Mouse (Mus musculus) liver, embryonic 11.5 days (tissue): ENCODE measurements around the gene Strn3. TPM values are rescaled to one million over a fixed set of nuclear protein-coding genes. Genes with fewer than 3 reads are reported as not detected.
"Not testable (repeated sequence)": the region's sequence is repeated elsewhere in the genome, so short reads cannot be mapped to it uniquely, and the experiment has no call there.

Source experiments
- ATAC-seq: fragments of 200-750 bp; cut with Nextera tagmentation; replicated peaks from 2 replicates; pipeline ENCODE4 v1.8.0; 2017; ENCODE audit warnings: moderate number of reproducible peaks, mild to moderate bottlenecking, moderate TSS enrichment, moderate library complexity; ENCODE audit not compliant: low FRiP score
- DNase-seq: peaks from one replicate; pipeline ENCODE4 v3.0.0-alpha.2; 2017; ENCODE audit warnings: low spot score
- H3K27ac ChIP-seq: fragments of 300-500 bp; sonication (generic); 2 replicates; pipeline ENCODE4 v1.5.1; 2014; ENCODE audit warnings: mild to moderate bottlenecking, low read depth, low read length, control low read depth
- H3K27me3 ChIP-seq: fragments of 300-500 bp; sonication (generic); replicated peaks from 2 replicates; pipeline ENCODE4 v1.6.1; 2014; ENCODE audit warnings: low read length, mixed read lengths; ENCODE audit not compliant: control insufficient read depth, insufficient read depth
- H3K36me3 ChIP-seq: fragments of 300-500 bp; sonication (generic); 2 replicates; pipeline ENCODE4 v1.6.1; 2014; ENCODE audit warnings: mild to moderate bottlenecking, low read length, moderate library complexity, mixed read lengths; ENCODE audit not compliant: control insufficient read depth, insufficient read depth
- H3K4me1 ChIP-seq: fragments of 300-500 bp; sonication (generic); replicated peaks from 2 replicates; pipeline ENCODE4 v1.6.1; 2014; ENCODE audit warnings: low read length, mixed read lengths; ENCODE audit not compliant: control insufficient read depth, insufficient read depth
- H3K4me2 ChIP-seq: fragments of 300-500 bp; sonication (generic); 2 replicates; pipeline ENCODE4 v1.6.1; 2014; ENCODE audit warnings: mild to moderate bottlenecking, control low read depth, moderate library complexity
- H3K4me3 ChIP-seq: fragments of 300-500 bp; sonication (generic); 2 replicates; pipeline ENCODE4 v1.5.1; 2014; ENCODE audit warnings: low read depth, low read length, control low read depth
- H3K9ac ChIP-seq: fragments of 300-500 bp; sonication (generic); 2 replicates; pipeline ENCODE4 v1.6.1; 2014; ENCODE audit warnings: low read depth, low read length, control low read depth
- H3K9me3 ChIP-seq: fragments of 300-500 bp; sonication (generic); 2 replicates; pipeline ENCODE4 v1.6.1; 2016; ENCODE audit warnings: low read length, inconsistent platforms, mixed read lengths; ENCODE audit not compliant: control insufficient read depth
- WGBS: fragments of 180-500 bp; shearing (Covaris S2); extraction: QIAGEN DNeasy Blood & Tissue Kit; methylation state at CpG from one replicate; pipeline ENCODE4 v1.1.7; 2014; 5-methylcytosine and 5-hydroxymethylcytosine counted together
- polyA plus RNA-seq: library from polyadenylated mRNA; unstranded; fragments of >200 nt; fragmentation: Nextera tagmentation; extraction: Ambion mirVana; gene quantifications from 2 replicates; pipeline ENCODE4 v1.2.1, GENCODE M21; 2014

Gene Strn3
- polyA plus RNA-seq, 1 experiment from 2014 or later: 30.3 TPM

- no peaks in the 10 kb centered on the region for H3K9me3 ChIP-seq
- DNase-seq (no peak), ATAC-seq (0 out of 2 replicates have a peak, but pooled peaks have one; percentile 23)
- H3K4me3 ChIP-seq: peak overlapping the region; percentile 62
- H3K36me3 ChIP-seq: no peaks in the 10 kb centered on the region
- WGBS: under 1% methylated on average over 21 of the region's 21 CpGs
- H3K9ac ChIP-seq: no peak overlapping the region
- H3K4me1 ChIP-seq: peaks cover 12% of the 10 kb centered on the region
- H3K27ac ChIP-seq: no peak overlapping the region
- peak overlapping the region; percentile 96 for H3K4me2 ChIP-seq
- H3K27me3 ChIP-seq: peaks cover 56% of the 10 kb centered on the region
These were observed 98.8 kb downstream of the Strn3 start for GRCm38 (mm10) chr12:51592888-51593228.

- Histone ChIP-seq H3K9ac (no peak overlapping the region), H3K36me3 (no peaks in the 10 kb centered on the region), H3K4me2 (no peak overlapping the region), H3K9me3 (no peaks in the 10 kb centered on the region), H3K27ac (no peak overlapping the region), H3K4me1 (peaks cover 12% of the 10 kb centered on the region), H3K27me3 (peaks cover 56% of the 10 kb centered on the region), H3K4me3 (no peak overlapping the region)
- ATAC-seq: no peak
- no peak for DNase-seq
- 65% methylated on average over 8 of the region's 8 CpGs for WGBS
These were observed 99.8 kb downstream of the Strn3 start for GRCm38 (mm10) chr12:51591921-51592320.

- no peak overlapping the region for H3K4me2 ChIP-seq
- 66% methylated on average over 5 of the region's 5 CpGs for WGBS
- no peak overlapping the region for H3K9ac ChIP-seq
- DNase-seq (no peak), ATAC-seq (no peak)
- no peak overlapping the region for H3K27ac ChIP-seq
- H3K27me3 ChIP-seq: peaks cover 33% of the 10 kb centered on the region
- no peak overlapping the region for H3K4me3 ChIP-seq
- H3K36me3 ChIP-seq: no peaks in the 10 kb centered on the region
- H3K4me1 ChIP-seq: peaks cover 12% of the 10 kb centered on the region
- H3K9me3 ChIP-seq: no peaks in the 10 kb centered on the region
These were observed 102.4 kb downstream of the Strn3 start for GRCm38 (mm10) chr12:51589263-51589662.

GRCm38 (mm10) chr12:51577816-51578215, 113.9 kb downstream of the Strn3 start:
- not testable (repeated sequence) for H3K9me3 ChIP-seq, ATAC-seq, H3K9ac ChIP-seq, DNase-seq, H3K4me3 ChIP-seq, H3K4me1 ChIP-seq, H3K27me3 ChIP-seq, H3K27ac ChIP-seq, H3K4me2 ChIP-seq, H3K36me3 ChIP-seq
- WGBS: 88% methylated on average over 2 of the region's 2 CpGs

GRCm38 (mm10) chr12:51572651-51573050, 119.0 kb downstream of the Strn3 start:
- WGBS: 67% methylated on average over 4 of the region's 4 CpGs
- Histone ChIP-seq H3K27me3 (no peaks in the 10 kb centered on the region), H3K4me1 (no peaks in the 10 kb centered on the region), H3K27ac (no peak overlapping the region), H3K36me3 (no peaks in the 10 kb centered on the region), H3K4me3 (no peak overlapping the region), H3K4me2 (no peak overlapping the region), H3K9me3 (no peaks in the 10 kb centered on the region), H3K9ac (no peak overlapping the region)
- ATAC-seq (no peak), DNase-seq (no peak)

- no peak overlapping the region for H3K4me2 ChIP-seq
- DNase-seq: no peak
- no peak overlapping the region for H3K9ac ChIP-seq
- WGBS: 60% methylated on average over 7 of the region's 7 CpGs
- peaks cover 6% of the 10 kb centered on the region; the same call in 1 of the 2 replicates for H3K4me1 ChIP-seq
- no peaks in the 10 kb centered on the region for H3K36me3 ChIP-seq
- H3K27ac ChIP-seq: no peak overlapping the region
- no peaks in the 10 kb centered on the region for H3K9me3 ChIP-seq
- no peak for ATAC-seq
- H3K27me3 ChIP-seq: no peaks in the 10 kb centered on the region
- H3K4me3 ChIP-seq: no peak overlapping the region
These were observed 121.8 kb downstream of the Strn3 start for GRCm38 (mm10) chr12:51569944-51570343.

GRCm38 (mm10) chr12:51569472-51569871, 122.2 kb downstream of the Strn3 start:
- H3K4me3 ChIP-seq: no peak overlapping the region
- H3K4me2 ChIP-seq: no peak overlapping the region
- H3K27me3 ChIP-seq: no peaks in the 10 kb centered on the region
- H3K4me1 ChIP-seq: peaks cover 6% of the 10 kb centered on the region; the same call in 1 of the 2 replicates
- H3K36me3 ChIP-seq: no peaks in the 10 kb centered on the region
- ATAC-seq (no peak), DNase-seq (no peak)
- H3K9ac ChIP-seq: no peak overlapping the region
- 72% methylated on average over 8 of the region's 8 CpGs for WGBS
- H3K9me3 ChIP-seq: no peaks in the 10 kb centered on the region
- no peak overlapping the region for H3K27ac ChIP-seq

- Histone ChIP-seq H3K4me1 (peaks cover 6% of the 10 kb centered on the region; the same call in 1 of the 2 replicates), H3K4me3 (no peak overlapping the region), H3K27ac (no peak overlapping the region), H3K36me3 (no peaks in the 10 kb centered on the region), H3K9ac (no peak overlapping the region), H3K27me3 (no peaks in the 10 kb centered on the region), H3K9me3 (no peaks in the 10 kb centered on the region), H3K4me2 (peak overlapping the region; percentile 34)
- DNase-seq: no peak
- peak; percentile 81 for ATAC-seq
- WGBS: 34% methylated on average over 7 of the region's 7 CpGs
These were observed 124.5 kb downstream of the Strn3 start for GRCm38 (mm10) chr12:51567225-51567624.

GRCm38 (mm10) chr12:51561416-51561815, 130.3 kb downstream of the Strn3 start:
- no peak for DNase-seq
- no peak overlapping the region for H3K4me2 ChIP-seq
- no peak for ATAC-seq
- no peaks in the 10 kb centered on the region for H3K9me3 ChIP-seq
- no peak overlapping the region for H3K9ac ChIP-seq
- 82% methylated on average over 9 of the region's 9 CpGs for WGBS
- H3K4me3 ChIP-seq: no peak overlapping the region
- H3K4me1 ChIP-seq: no peaks in the 10 kb centered on the region
- no peaks in the 10 kb centered on the region for H3K36me3 ChIP-seq
- H3K27me3 ChIP-seq: no peaks in the 10 kb centered on the region
- H3K27ac ChIP-seq: no peak overlapping the region
